Mouse (Mus musculus) neural tube, embryonic 15.5 days (tissue): ENCODE measurements at regions not wholly inside any gene's neighbourhood (a gene's known extent, or its start where the extent isn't known, plus 50 kb on each side); places are given as distances from the start of the nearest gene placed in this dataset.

Source experiments
- ATAC-seq: fragments of 200-750 bp; cut with Nextera tagmentation; 2 replicates; pipeline ENCODE4 v1.8.0; 2017; ENCODE audit warnings: mild to moderate bottlenecking, moderate TSS enrichment, moderate library complexity; ENCODE audit not compliant: low FRiP score
- H3K27ac ChIP-seq: fragments of 300-500 bp; sonication (generic); replicated peaks from 2 replicates; pipeline ENCODE4 v1.5.1; 2015; ENCODE audit warnings: mild to moderate bottlenecking, inconsistent platforms
- H3K27me3 ChIP-seq: fragments of 300-500 bp; sonication (generic); replicated peaks from 2 replicates; pipeline ENCODE4 v1.6.1; 2015; ENCODE audit warnings: inconsistent platforms
- H3K36me3 ChIP-seq: fragments of 300-500 bp; sonication (generic); 2 replicates; pipeline ENCODE4 v1.6.1; 2015; ENCODE audit warnings: inconsistent platforms
- H3K4me1 ChIP-seq: fragments of 300-500 bp; sonication (generic); 2 replicates; pipeline ENCODE4 v1.6.1; 2015; ENCODE audit warnings: inconsistent platforms
- H3K4me2 ChIP-seq: fragments of 300-500 bp; sonication (generic); 2 replicates; pipeline ENCODE4 v1.6.1; 2015; ENCODE audit warnings: inconsistent platforms, mild to moderate bottlenecking, moderate library complexity
- H3K4me3 ChIP-seq: fragments of 300-500 bp; sonication (generic); replicated peaks from 2 replicates; pipeline ENCODE4 v1.5.1; 2015; ENCODE audit warnings: mild to moderate bottlenecking, inconsistent platforms
- H3K9ac ChIP-seq: fragments of 300-500 bp; sonication (generic); replicated peaks from 2 replicates; pipeline ENCODE4 v1.6.1; 2015; ENCODE audit warnings: mild to moderate bottlenecking, inconsistent platforms
- H3K9me3 ChIP-seq: fragments of 300-500 bp; sonication (generic); replicated peaks from 2 replicates; pipeline ENCODE4 v1.6.1; 2016; ENCODE audit warnings: inconsistent platforms
- WGBS: fragments of 180-500 bp; shearing (Covaris S2); methylation state at CpG from one replicate; pipeline ENCODE4 v1.1.7; 2015; ENCODE audit warnings: mixed read lengths; 5-methylcytosine and 5-hydroxymethylcytosine counted together

GRCm38 (mm10) chr4:80002738-80003635, 830.9 kb upstream of the Tyrp1 start:
- peak; percentile 100 for ATAC-seq
- WGBS, result 88% methylated on average over 14 of the region's 14 CpGs
- no peaks in the 10 kb centered on the region for H3K9me3 ChIP-seq

GRCm38 (mm10) chr4:80003636-80004365, 830.1 kb upstream of the Tyrp1 start:
- no peak overlapping the region for H3K27ac ChIP-seq
- no peaks in the 10 kb centered on the region for H3K27me3 ChIP-seq
- H3K4me2 ChIP-seq, result no peak overlapping the region
- no peak overlapping the region for H3K9ac ChIP-seq
- no peaks in the 10 kb centered on the region for H3K36me3 ChIP-seq
- H3K4me3 ChIP-seq, result no peak overlapping the region
- no peaks in the 10 kb centered on the region for H3K4me1 ChIP-seq
- 85% methylated on average over 13 of the region's 13 CpGs for WGBS
- ATAC-seq, result peak; percentile 91
- H3K9me3 ChIP-seq, result no peaks in the 10 kb centered on the region

More at GRCm38 (mm10) chr4:80002738-80003635, 830.9 kb upstream of the Tyrp1 start:
- Histone ChIP-seq H3K27ac (no peak overlapping the region), H3K9ac (no peak overlapping the region), H3K4me1 (no peaks in the 10 kb centered on the region), H3K4me2 (no peak overlapping the region), H3K4me3 (no peak overlapping the region), H3K36me3 (no peaks in the 10 kb centered on the region), H3K27me3 (no peaks in the 10 kb centered on the region)

GRCm38 (mm10) chr4:80004366-80004700, 829.6 kb upstream of the Tyrp1 start:
- 92% methylated on average over 4 of the region's 4 CpGs for WGBS
- Histone ChIP-seq H3K27me3 (no peaks in the 10 kb centered on the region), H3K4me2 (no peak overlapping the region), H3K4me3 (no peak overlapping the region), H3K9me3 (no peaks in the 10 kb centered on the region), H3K4me1 (no peaks in the 10 kb centered on the region), H3K27ac (no peak overlapping the region), H3K9ac (no peak overlapping the region), H3K36me3 (no peaks in the 10 kb centered on the region)
- ATAC-seq, result no peak

- Histone ChIP-seq H3K4me3 (no peak overlapping the region), H3K9me3 (no peaks in the 10 kb centered on the region), H3K4me2 (no peak overlapping the region), H3K36me3 (no peaks in the 10 kb centered on the region), H3K27me3 (no peaks in the 10 kb centered on the region), H3K9ac (no peak overlapping the region), H3K27ac (no peak overlapping the region), H3K4me1 (no peaks in the 10 kb centered on the region)
- 97% methylated on average over 4 of the region's 4 CpGs for WGBS
- no peak for ATAC-seq
Measured at GRCm38 (mm10) chr4:80004788-80005187, 829.1 kb upstream of the Tyrp1 start.

- Histone ChIP-seq H3K27me3 (no peaks in the 10 kb centered on the region), H3K4me2 (no peak overlapping the region), H3K9ac (no peak overlapping the region), H3K27ac (no peak overlapping the region), H3K9me3 (no peaks in the 10 kb centered on the region), H3K4me3 (no peak overlapping the region), H3K36me3 (no peaks in the 10 kb centered on the region), H3K4me1 (no peaks in the 10 kb centered on the region)
- ATAC-seq, result no peak
- WGBS, result 75% methylated on average over 3 of the region's 3 CpGs
Measured at GRCm38 (mm10) chr4:80027876-80028275, 806.0 kb upstream of the Tyrp1 start.

GRCm38 (mm10) chr4:80047956-80048355, 786.0 kb upstream of the Tyrp1 start:
- no peaks in the 10 kb centered on the region for H3K9me3 ChIP-seq
- 55% methylated on average over 6 of the region's 6 CpGs for WGBS
- ATAC-seq, result no peak
- H3K36me3 ChIP-seq, result no peaks in the 10 kb centered on the region
- no peak overlapping the region for H3K27ac ChIP-seq
- no peaks in the 10 kb centered on the region for H3K27me3 ChIP-seq
- H3K4me2 ChIP-seq, result no peak overlapping the region
- no peaks in the 10 kb centered on the region for H3K4me1 ChIP-seq
- no peak overlapping the region for H3K4me3 ChIP-seq
- H3K9ac ChIP-seq, result no peak overlapping the region
